Mouse (Mus musculus): ENCODE results near the gene Zfhx2. TPM values are rescaled to one million over a fixed set of nuclear protein-coding genes. Genes with fewer than 3 reads are reported as not detected.

The Zfhx2 gene
- total and polyA plus RNA-seq, 2 experiments from 2014 or later: 1.1 to 1.8 TPM

DNA sequence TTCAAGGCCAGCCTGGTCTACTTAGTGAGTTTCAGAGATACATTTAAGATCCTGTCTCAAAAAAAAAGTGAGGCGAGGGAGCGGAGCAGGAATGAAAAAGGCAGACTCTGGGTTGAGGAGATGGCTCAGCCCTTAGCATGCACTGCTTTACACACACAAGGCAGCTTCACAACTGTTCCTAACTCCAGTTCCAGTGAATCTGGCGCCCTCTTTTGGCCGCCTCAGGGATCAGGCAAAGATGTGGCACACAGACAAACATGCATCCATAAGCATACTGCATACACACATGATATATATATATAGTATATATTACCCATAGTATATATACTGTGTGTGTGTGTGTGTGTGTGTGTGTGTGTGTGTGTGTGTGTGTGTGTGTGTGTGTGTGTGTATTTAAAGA lies 81.0 kb downstream of the Zfhx2 start:
- no peak for DNase-seq (ENCODE audit: low spot score)
- Histone ChIP-seq H3K4me3 (ENCODE audit: low read depth, low read length) (no peak overlapping the region), H3K9me3 (replicated peaks; ENCODE audit: control insufficient read depth, low read length) (no peaks in the 10 kb centered on the region), H3K36me3 (replicated peaks; ENCODE audit: control insufficient read depth, insufficient read depth, low read length) (no peaks in the 10 kb centered on the region), H3K9ac (replicated peaks; ENCODE audit: low read depth, low read length) (no peak overlapping the region), H3K4me1 (ENCODE audit: control insufficient read depth, insufficient read depth) (peaks cover 3% of the 10 kb centered on the region; the same call in 1 of the 2 replicates), H3K27me3 (ENCODE audit: control insufficient read depth, insufficient read depth, low read length) (no peaks in the 10 kb centered on the region), H3K4me2 (ENCODE audit: low read depth, low read length) (no peak overlapping the region), H3K27ac (ENCODE audit: low read depth) (no peak overlapping the region)
- WGBS: 73% methylated on average over 4 of the region's 4 CpGs
- TF ChIP-seq CTCF (IDR thresholded peaks at IDR 0.05; ENCODE audit: low read depth): peak; percentile 42
- TF ChIP-seq EP300 (IDR thresholded peaks at IDR 0.05; ENCODE audit: low read depth): no peak
- ATAC-seq (ENCODE audit: insufficient read depth, low read depth): no peak

Other genes with a start within 250 kb of the Zfhx2 start
- gene Homez, start 221.4 kb downstream of the Zfhx2 start, total RNA-seq (2014; rRNA removed; ENCODE audit: low replicate concordance): 4.5 and 5.1 TPM in 2 replicates
- gene Homez, start 221.4 kb downstream of the Zfhx2 start, polyA plus RNA-seq (2015; fragmentation: Nextera tagmentation; extraction: Ambion mirVana): 4.3 and 5.4 TPM in 2 replicates
- 0.08 and 1.3 TPM in 2 replicates for gene Ppp1r3e, start 214.8 kb downstream of the Zfhx2 start, total RNA-seq (2014; rRNA removed; ENCODE audit: low replicate concordance)
- gene Ppp1r3e, start 214.8 kb downstream of the Zfhx2 start, polyA plus RNA-seq (2015; fragmentation: Nextera tagmentation; extraction: Ambion mirVana): 0.79 and 1.3 TPM in 2 replicates
- 20.6 and 31.1 TPM in 2 replicates for gene Bcl2l2, start 208.9 kb downstream of the Zfhx2 start, total RNA-seq (2014; rRNA removed; ENCODE audit: low replicate concordance)
- 2.9 and 3.3 TPM in 2 replicates for gene Bcl2l2, start 208.9 kb downstream of the Zfhx2 start, polyA plus RNA-seq (2015; fragmentation: Nextera tagmentation; extraction: Ambion mirVana)
- gene Gm20521, start 208.9 kb downstream of the Zfhx2 start, total RNA-seq (2014; rRNA removed; ENCODE audit: low replicate concordance): not detected in 2 replicates
- 0.18 TPM in 1 of 2 replicates, not detected in the other for gene Gm20521, start 208.9 kb downstream of the Zfhx2 start, polyA plus RNA-seq (2015; fragmentation: Nextera tagmentation; extraction: Ambion mirVana)
- 27.6 and 44.5 TPM in 2 replicates for gene Pabpn1, start 199.8 kb downstream of the Zfhx2 start, total RNA-seq (2014; rRNA removed; ENCODE audit: low replicate concordance)
- gene Pabpn1, start 199.8 kb downstream of the Zfhx2 start, polyA plus RNA-seq (2015; fragmentation: Nextera tagmentation; extraction: Ambion mirVana): 35.0 and 36.2 TPM in 2 replicates
- gene Slc22a17, start 179.2 kb downstream of the Zfhx2 start, total RNA-seq (2014; rRNA removed; ENCODE audit: low replicate concordance): 46.6 and 46.8 TPM in 2 replicates
- 22.3 and 22.7 TPM in 2 replicates for gene Slc22a17, start 179.2 kb downstream of the Zfhx2 start, polyA plus RNA-seq (2015; fragmentation: Nextera tagmentation; extraction: Ambion mirVana)
- 12.5 and 22.2 TPM in 2 replicates for gene Efs, start 166.2 kb downstream of the Zfhx2 start, total RNA-seq (2014; rRNA removed; ENCODE audit: low replicate concordance)
- 3.9 and 4.1 TPM in 2 replicates for gene Efs, start 166.2 kb downstream of the Zfhx2 start, polyA plus RNA-seq (2015; fragmentation: Nextera tagmentation; extraction: Ambion mirVana)
- not detected in 2 replicates for gene Il25, start 159.6 kb downstream of the Zfhx2 start, total RNA-seq (2014; rRNA removed; ENCODE audit: low replicate concordance)
- 0.11 TPM in 1 of 2 replicates, not detected in the other for gene Il25, start 159.6 kb downstream of the Zfhx2 start, polyA plus RNA-seq (2015; fragmentation: Nextera tagmentation; extraction: Ambion mirVana)
- 3.1 and 8.1 TPM in 2 replicates for gene Cmtm5, start 156.1 kb downstream of the Zfhx2 start, total RNA-seq (2014; rRNA removed; ENCODE audit: low replicate concordance)
- gene Cmtm5, start 156.1 kb downstream of the Zfhx2 start, polyA plus RNA-seq (2015; fragmentation: Nextera tagmentation; extraction: Ambion mirVana): 0.34 and 0.85 TPM in 2 replicates
- gene Myh6, start 125.4 kb downstream of the Zfhx2 start, total RNA-seq (2014; rRNA removed; ENCODE audit: low replicate concordance): 3,860 and 3,976 TPM in 2 replicates
- 8,242 and 9,737 TPM in 2 replicates for gene Myh6, start 125.4 kb downstream of the Zfhx2 start, polyA plus RNA-seq (2015; fragmentation: Nextera tagmentation; extraction: Ambion mirVana)
- not detected in 2 replicates for gene Gm17428, start 115.4 kb downstream of the Zfhx2 start, total RNA-seq (2014; rRNA removed; ENCODE audit: low replicate concordance)
- not detected in 2 replicates for gene Gm17428, start 115.4 kb downstream of the Zfhx2 start, polyA plus RNA-seq (2015; fragmentation: Nextera tagmentation; extraction: Ambion mirVana)
- 4,273 and 4,731 TPM in 2 replicates for gene Myh7, start 97.7 kb downstream of the Zfhx2 start, total RNA-seq (2014; rRNA removed; ENCODE audit: low replicate concordance)
- 1,026 and 1,537 TPM in 2 replicates for gene Myh7, start 97.7 kb downstream of the Zfhx2 start, polyA plus RNA-seq (2015; fragmentation: Nextera tagmentation; extraction: Ambion mirVana)
- 20.2 and 50.1 TPM in 2 replicates for gene Ngdn, start 76.9 kb downstream of the Zfhx2 start, total RNA-seq (2014; rRNA removed; ENCODE audit: low replicate concordance)
- gene Ngdn, start 76.9 kb downstream of the Zfhx2 start, polyA plus RNA-seq (2015; fragmentation: Nextera tagmentation; extraction: Ambion mirVana): 50.0 and 50.9 TPM in 2 replicates
- 12.2 and 17.7 TPM in 2 replicates for gene Thtpa, start 2.5 kb upstream of the Zfhx2 start, total RNA-seq (2014; rRNA removed; ENCODE audit: low replicate concordance)
- 13.3 and 13.4 TPM in 2 replicates for gene Thtpa, start 2.5 kb upstream of the Zfhx2 start, polyA plus RNA-seq (2015; fragmentation: Nextera tagmentation; extraction: Ambion mirVana)
- 0.93 and 3.9 TPM in 2 replicates for gene Ap1g2, start 14.3 kb upstream of the Zfhx2 start, total RNA-seq (2014; rRNA removed; ENCODE audit: low replicate concordance)
- gene Ap1g2, start 14.3 kb upstream of the Zfhx2 start, polyA plus RNA-seq (2015; fragmentation: Nextera tagmentation; extraction: Ambion mirVana): 5.6 and 5.7 TPM in 2 replicates
- 0.15 and 0.38 TPM in 2 replicates for gene Jph4, start 24.6 kb upstream of the Zfhx2 start, total RNA-seq (2014; rRNA removed; ENCODE audit: low replicate concordance)
- gene Jph4, start 24.6 kb upstream of the Zfhx2 start, polyA plus RNA-seq (2015; fragmentation: Nextera tagmentation; extraction: Ambion mirVana): 0.03 and 0.10 TPM in 2 replicates
- not detected in 2 replicates for gene Dhrs2, start 129.7 kb upstream of the Zfhx2 start, total RNA-seq (2014; rRNA removed; ENCODE audit: low replicate concordance)
- not detected in 2 replicates for gene Dhrs2, start 129.7 kb upstream of the Zfhx2 start, polyA plus RNA-seq (2015; fragmentation: Nextera tagmentation; extraction: Ambion mirVana)

All from heart, postnatal 0 days (tissue).